Mouse (Mus musculus) ovary, postnatal 14 days (tissue): ENCODE measurements around the gene Ppp6r3.
"Not testable (repeated sequence)": the region's sequence is repeated elsewhere in the genome, so short reads cannot be mapped to it uniquely, and the experiment has no call there.

Source experiments
- DNase-seq: peaks from one replicate; pipeline ENCODE4 v3.0.0; 2022; ENCODE audit warnings: low spot score

The Ppp6r3 gene

GRCm38 (mm10) chr19:3575276-3575631 lies 295 bp downstream of the Ppp6r3 start:
- no peak for DNase-seq

- no peak for DNase-seq
Measured at GRCm38 (mm10) chr19:3574593-3575094, 905 bp downstream of the Ppp6r3 start.

- no peak for DNase-seq
Measured at GRCm38 (mm10) chr19:3564309-3564708, 11.2 kb downstream of the Ppp6r3 start.

GRCm38 (mm10) chr19:3562752-3563151 lies 12.8 kb downstream of the Ppp6r3 start:
- no peak for DNase-seq

- DNase-seq = no peak
Measured at GRCm38 (mm10) chr19:3562298-3562697, 13.3 kb downstream of the Ppp6r3 start.

GRCm38 (mm10) chr19:3556169-3556827 lies 19.3 kb downstream of the Ppp6r3 start:
- DNase-seq = no peak

- DNase-seq = no peak
Measured at GRCm38 (mm10) chr19:3554785-3555184, 20.8 kb downstream of the Ppp6r3 start.

GRCm38 (mm10) chr19:3551573-3552159 lies 23.9 kb downstream of the Ppp6r3 start:
- DNase-seq = no peak

- DNase-seq = no peak
Measured at GRCm38 (mm10) chr19:3550101-3550500, 25.4 kb downstream of the Ppp6r3 start.

GRCm38 (mm10) chr19:3549263-3549662 lies 26.3 kb downstream of the Ppp6r3 start:
- no peak for DNase-seq

GRCm38 (mm10) chr19:3548311-3548710 lies 27.2 kb downstream of the Ppp6r3 start:
- DNase-seq = no peak

- no peak for DNase-seq
Measured at GRCm38 (mm10) chr19:3544995-3545394, 30.6 kb downstream of the Ppp6r3 start.

GRCm38 (mm10) chr19:3542591-3542990 lies 33.0 kb downstream of the Ppp6r3 start:
- no peak for DNase-seq

GRCm38 (mm10) chr19:3540997-3541396 lies 34.6 kb downstream of the Ppp6r3 start:
- no peak for DNase-seq

- no peak for DNase-seq
Measured at GRCm38 (mm10) chr19:3540254-3540653, 35.3 kb downstream of the Ppp6r3 start.

- DNase-seq = no peak
Measured at GRCm38 (mm10) chr19:3539456-3539855, 36.1 kb downstream of the Ppp6r3 start.

- DNase-seq = no peak
Measured at GRCm38 (mm10) chr19:3537658-3538057, 37.9 kb downstream of the Ppp6r3 start.

- DNase-seq = no peak
Measured at GRCm38 (mm10) chr19:3534945-3535344, 40.6 kb downstream of the Ppp6r3 start.

- DNase-seq = not testable (repeated sequence)
Measured at GRCm38 (mm10) chr19:3533266-3533966, 42.1 kb downstream of the Ppp6r3 start.

- DNase-seq = no peak
Measured at GRCm38 (mm10) chr19:3532717-3533260, 42.8 kb downstream of the Ppp6r3 start.

GRCm38 (mm10) chr19:3529781-3530180 lies 45.8 kb downstream of the Ppp6r3 start:
- no peak for DNase-seq

GRCm38 (mm10) chr19:3528646-3529045 lies 46.9 kb downstream of the Ppp6r3 start:
- DNase-seq = no peak

GRCm38 (mm10) chr19:3527531-3527930 lies 48.0 kb downstream of the Ppp6r3 start:
- DNase-seq = no peak
